Mouse (Mus musculus) left cerebral cortex, postnatal 10 days (tissue): ENCODE measurements around the gene Prkci. TPM values are rescaled to one million over a fixed set of nuclear protein-coding genes. Genes with fewer than 3 reads are reported as not detected.

Experiments
- DNase-seq, 2 experiments: peaks; one replicate each; pipeline ENCODE4 v3.0.0; 2021 to 2022; ENCODE audit warnings: low spot score in 2 of 2, mixed read lengths in 1 of 2; ENCODE audit errors: extremely low spot score in 1 of 2
- intact Hi-C: fragments of 180-260 bp; cut with DNase I; formaldehyde crosslinking; loops from one replicate; pipeline ENCODE4 v1.15.1; 2025
- total RNA-seq, 2 experiments: library from RNA; stranded (reverse); gene quantifications; 2 replicates each; pipeline ENCODE4 v1.2.3; 2021

Gene Prkci
- total RNA-seq, 2 experiments from 2014 or later: 51.7 to 55.5 TPM

GRCm38 (mm10) chr3:30987396-30988318, 7.9 kb upstream of the Prkci start:
- intact Hi-C loops: no loop called here
- DNase-seq: no peak

DNA sequence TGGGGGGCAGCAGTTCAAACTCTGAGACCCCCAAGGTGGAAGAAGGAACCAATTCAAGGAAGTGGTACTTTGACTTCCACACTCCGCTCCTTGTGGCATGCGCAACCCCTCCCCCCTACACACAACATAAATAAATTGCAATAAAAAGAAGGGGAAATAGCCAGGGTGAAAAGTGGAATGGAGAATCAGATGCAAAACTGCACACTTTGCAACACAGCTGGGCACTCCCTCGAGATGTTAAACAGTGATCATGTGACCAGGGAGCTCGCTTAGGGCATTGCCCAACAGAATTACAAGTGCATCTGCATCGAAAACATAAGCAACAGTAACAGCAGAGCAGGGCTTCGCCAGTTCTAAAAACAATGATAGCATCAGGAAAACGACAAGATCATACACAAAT, 3.4 kb upstream of the Prkci start:
- DNase-seq: no peak
- intact Hi-C loops: no loop called here

DNA sequence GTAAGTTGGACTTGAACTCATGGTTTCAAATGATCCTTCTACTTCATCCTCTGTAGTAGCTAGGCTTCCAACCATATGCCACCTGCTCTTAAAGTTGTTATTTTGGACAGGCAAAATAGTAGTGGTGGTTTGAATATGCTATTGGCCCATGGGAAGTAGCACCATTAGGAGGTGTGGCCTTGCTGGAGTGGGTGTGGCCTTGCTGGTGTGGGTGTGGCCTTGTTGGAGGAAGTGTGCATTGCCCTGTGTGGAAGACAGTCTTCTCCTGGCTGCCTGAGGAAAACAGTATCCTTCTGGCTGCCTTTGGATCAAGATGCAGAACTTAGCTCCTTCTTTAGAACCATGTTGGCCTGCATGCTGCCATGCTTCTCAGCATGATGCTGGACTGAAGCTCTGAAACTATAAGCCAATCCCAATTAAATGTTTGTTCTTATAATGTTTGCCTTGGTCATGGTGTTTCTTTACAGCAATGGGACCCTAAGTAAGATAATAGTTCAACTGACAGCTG, 2.4 kb upstream of the Prkci start:
- DNase-seq: no peak
- intact Hi-C loops: no loop called here

GRCm38 (mm10) chr3:30994859-30995258, 688 bp upstream of the Prkci start:
- intact Hi-C loops: no loop called here
- no peak for DNase-seq

GRCm38 (mm10) chr3:30995899-30996687, 546 bp downstream of the Prkci start:
- peak in 1 of 2 experiments; percentile 50 for DNase-seq
- intact Hi-C loops: no loop called here

- intact Hi-C loops: no loop called here
- DNase-seq: no peak
Measured at GRCm38 (mm10) chr3:30996688-30997014, 1.1 kb downstream of the Prkci start.

GRCm38 (mm10) chr3:30999401-31000017, 4.0 kb downstream of the Prkci start:
- DNase-seq: no peak
- intact Hi-C loops: no loop called here

- no peak for DNase-seq
- intact Hi-C loops: no loop called here
Measured at GRCm38 (mm10) chr3:31000018-31000407, 4.5 kb downstream of the Prkci start.

GRCm38 (mm10) chr3:31001048-31001676, 5.6 kb downstream of the Prkci start:
- no peak for DNase-seq
- intact Hi-C loops: no loop called here

GRCm38 (mm10) chr3:31004320-31005209, 9.0 kb downstream of the Prkci start:
- intact Hi-C loops: no loop called here

DNA sequence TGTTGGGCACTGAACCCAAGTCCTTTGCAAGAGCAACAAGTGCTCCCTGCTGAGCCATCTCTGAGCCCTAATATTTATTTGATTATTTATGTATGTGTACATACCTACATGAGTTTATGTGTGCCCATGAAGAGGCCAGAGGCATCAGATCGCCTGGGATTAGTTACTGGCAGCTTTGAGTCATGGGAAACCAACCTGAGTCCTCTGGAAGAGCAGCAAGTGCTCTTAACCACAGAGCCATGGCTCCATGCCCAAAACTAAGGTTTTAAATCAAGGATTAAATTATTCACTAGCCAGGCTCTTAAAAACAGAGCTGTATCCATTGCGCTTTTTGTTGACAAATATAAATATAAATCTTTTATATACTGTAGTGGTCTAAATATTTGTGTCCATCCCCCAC, 18.8 kb downstream of the Prkci start:
- intact Hi-C loops: no loop called here
- no peak for DNase-seq

More at GRCm38 (mm10) chr3:31004320-31005209, 9.0 kb downstream of the Prkci start:
- no peak for DNase-seq

- DNase-seq: no peak
- intact Hi-C loops: no loop called here
Measured at GRCm38 (mm10) chr3:31015682-31016443, 20.3 kb downstream of the Prkci start.

- DNase-seq: no peak
Measured at GRCm38 (mm10) chr3:31016594-31017196, 21.1 kb downstream of the Prkci start.

GRCm38 (mm10) chr3:31017652-31018051, 22.1 kb downstream of the Prkci start:
- intact Hi-C loops: no loop called here

More at GRCm38 (mm10) chr3:31016594-31017196, 21.1 kb downstream of the Prkci start:
- intact Hi-C loops: no loop called here

GRCm38 (mm10) chr3:31019287-31019686, 23.7 kb downstream of the Prkci start:
- intact Hi-C loops: no loop called here
- no peak for DNase-seq

More at GRCm38 (mm10) chr3:31017652-31018051, 22.1 kb downstream of the Prkci start:
- no peak for DNase-seq

DNA sequence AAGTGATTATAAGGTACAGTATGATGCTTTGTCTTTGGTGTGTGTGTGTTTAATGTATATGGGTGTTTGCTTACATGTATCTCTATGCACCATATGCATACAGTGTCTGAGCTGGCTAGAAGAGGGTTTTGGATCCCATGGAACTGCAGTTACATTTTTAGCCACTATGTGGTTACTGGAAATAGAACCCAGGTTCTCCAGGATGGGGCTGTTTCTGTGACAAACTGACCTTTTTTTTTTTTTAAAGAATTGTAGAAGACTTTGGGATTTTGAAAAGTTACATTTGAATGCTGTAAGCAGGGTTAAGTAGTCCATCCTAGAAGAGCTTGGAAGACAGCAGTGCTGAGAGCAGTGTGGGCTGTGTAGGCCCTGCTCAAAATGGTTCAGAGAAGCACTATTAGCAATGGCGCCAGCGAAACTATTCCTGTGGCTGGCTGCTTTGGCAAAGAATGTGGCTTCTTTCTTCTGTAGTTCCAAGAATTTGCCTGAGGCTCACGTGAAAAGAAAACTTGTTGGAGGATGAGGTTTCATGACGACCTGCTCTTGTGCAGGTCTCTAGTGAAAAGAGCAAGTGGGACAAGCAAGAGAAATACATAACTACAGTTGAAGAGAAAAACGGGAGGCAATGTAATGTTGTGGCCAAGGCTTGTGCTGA, 24.4 kb downstream of the Prkci start:
- no peak for DNase-seq

More for the DNA sequence above, 24.4 kb downstream of the Prkci start:
- intact Hi-C loops: no loop called here
